Comparison of ENCODE assay signal across 12 mouse cellular contexts in the genomic region with DNA sequence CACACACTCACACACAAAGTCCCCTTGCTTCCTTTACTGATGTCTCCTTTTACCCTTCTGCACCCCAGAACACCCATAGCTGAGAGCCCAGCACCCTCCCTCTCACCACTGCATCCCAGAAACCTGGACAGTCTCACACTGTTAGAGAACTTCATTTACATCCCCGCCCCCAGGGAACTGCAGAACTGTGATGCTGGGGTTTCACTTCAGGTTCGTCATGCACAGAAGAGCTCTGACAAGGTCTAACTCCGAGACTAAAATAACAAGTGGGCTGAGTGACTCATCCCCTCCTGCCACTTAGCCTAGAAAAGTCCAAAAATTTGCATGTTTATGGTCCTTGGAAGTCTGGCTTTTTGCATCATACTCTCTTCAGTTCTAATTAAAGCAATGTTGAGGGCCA. TPM values are rescaled to one million over a fixed set of nuclear protein-coding genes. Genes with fewer than 3 reads are reported as not detected.
A peak's percentile ranks its signal among the peaks of the same experiment; 100 is the strongest.
DNase-seq lines count a peak whose midpoint lies in the region; ATAC-seq lines count a peak whose summit lies in the region.
"Had no signal": no experiment of that assay in that cellular context is flagged by ENCODE, and none has a peak within 500 bp of the region (broad histone marks: within the 10 kb centered on the region; RNA-seq: fewer than 3 reads in every experiment).

No protein-coding gene starts in this region.

- no peaks in the 10 kb centered on the region for H3K27me3 ChIP-seq in liver, embryonic 12.5 days (replicated peaks)
- no peaks in the 10 kb centered on the region for H3K27me3 ChIP-seq in neural tube, embryonic 15.5 days (replicated peaks)
- H3K27me3 ChIP-seq in forebrain, embryonic 14.5 days (replicated peaks; ENCODE audit: control insufficient read depth, insufficient read depth, low read length), result no peaks in the 10 kb centered on the region

- 56% methylated on average over 3 of the region's 3 CpGs for WGBS in liver, embryonic 12.5 days (ENCODE audit: insufficient replicate concordance)
- 77% methylated on average over 3 of the region's 3 CpGs for WGBS in neural tube, embryonic 15.5 days
- WGBS in forebrain, embryonic 14.5 days, result 63% methylated on average over 3 of the region's 3 CpGs

- peaks cover 41% of the 10 kb centered on the region for H3K4me1 ChIP-seq in liver, embryonic 12.5 days
- peaks cover 43% of the 10 kb centered on the region for H3K4me1 ChIP-seq in neural tube, embryonic 15.5 days
- no peaks in the 10 kb centered on the region for H3K4me1 ChIP-seq in forebrain, embryonic 14.5 days (ENCODE audit: control insufficient read depth, insufficient read depth, low read length)

- peak overlapping the region; percentile 7; the same call in 1 of the 2 replicates for H3K27ac ChIP-seq in liver, embryonic 12.5 days
- H3K27ac ChIP-seq in neural tube, embryonic 15.5 days (replicated peaks), result no peak overlapping the region
- no peak overlapping the region for H3K27ac ChIP-seq in forebrain, embryonic 14.5 days (ENCODE audit: low read depth, low read length)
- H3K27ac ChIP-seq: midbrain, embryonic 10.5 days had no signal

- DNase-seq in adrenal gland, postnatal 10 days, result peak; percentile 62
- DNase-seq in adrenal gland, adult 8-10 months, result no peak
- DNase-seq in liver, result no peak
- DNase-seq in spleen, adult 12 weeks (ENCODE audit: low spot score), result peak; percentile 52
- DNase-seq in forebrain, embryonic 14.5 days (ENCODE audit: low spot score), result no peak
- DNase-seq: cerebellum, adult 8-10 months had no signal

- no peaks in the 10 kb centered on the region for H3K9me3 ChIP-seq in liver, embryonic 12.5 days (replicated peaks)
- H3K9me3 ChIP-seq in neural tube, embryonic 15.5 days (replicated peaks), result no peaks in the 10 kb centered on the region
- H3K9me3 ChIP-seq in forebrain, embryonic 14.5 days (replicated peaks; ENCODE audit: control insufficient read depth, low read length), result no peaks in the 10 kb centered on the region
- H3K9me3 ChIP-seq: midbrain, embryonic 10.5 days had no signal

- no peak overlapping the region for H3K4me2 ChIP-seq in liver, embryonic 12.5 days
- no peak overlapping the region for H3K4me2 ChIP-seq in neural tube, embryonic 15.5 days
- H3K4me2 ChIP-seq in forebrain, embryonic 14.5 days (ENCODE audit: low read length), result no peak overlapping the region

- H3K4me3 ChIP-seq in liver, embryonic 12.5 days, result no peak overlapping the region
- H3K4me3 ChIP-seq in neural tube, embryonic 15.5 days (replicated peaks), result no peak overlapping the region
- no peak overlapping the region for H3K4me3 ChIP-seq in forebrain, embryonic 14.5 days (ENCODE audit: low read depth, low read length)
- H3K4me3 ChIP-seq: midbrain, embryonic 10.5 days had no signal

- ATAC-seq in liver, embryonic 12.5 days, result no peak
- peak; percentile 55 for ATAC-seq in granulocyte monocyte progenitor cell, adult 5-6 weeks (replicated peaks; ENCODE audit: poor library complexity, severe bottlenecking)
- no peak for ATAC-seq in neural tube, embryonic 15.5 days (ENCODE audit: low FRiP score)
- no peak for ATAC-seq in forebrain, embryonic 14.5 days

- H3K9ac ChIP-seq in liver, embryonic 12.5 days, result no peak overlapping the region
- H3K9ac ChIP-seq in neural tube, embryonic 15.5 days (replicated peaks), result no peak overlapping the region
- H3K9ac ChIP-seq in forebrain, embryonic 14.5 days (ENCODE audit: low read length), result no peak overlapping the region

- peaks cover 45% of the 10 kb centered on the region for H3K36me3 ChIP-seq in liver, embryonic 12.5 days
- peaks cover 25% of the 10 kb centered on the region for H3K36me3 ChIP-seq in neural tube, embryonic 15.5 days
- H3K36me3 ChIP-seq in forebrain, embryonic 14.5 days (ENCODE audit: control insufficient read depth, insufficient read depth, low read length), result peaks cover 29% of the 10 kb centered on the region

RNA-seq across cellular contexts. Expression of a gene that starts 9.7 kb away (rescaled TPM):
- 10 to 100 TPM; 27.8 to 38.0 TPM for total RNA-seq in adrenal gland, postnatal 10 days (2021)
- 10 to 100 TPM; 30.4 to 32.5 (median 31.2) TPM for total RNA-seq in adrenal gland, adult 8-10 months (2022)
- 10.2 and 10.7 TPM in 2 replicates for polyA plus RNA-seq in liver, embryonic 12.5 days (2016; fragmentation: Nextera tagmentation; extraction: Ambion mirVana)
- 16.8 and 17.3 TPM in 2 replicates for total RNA-seq in granulocyte monocyte progenitor cell, adult 5-6 weeks (2014; fragmentation: Nextera tagmentation)
- 25.6 and 26.5 TPM in 2 replicates for total RNA-seq in granulocyte monocyte progenitor cell, adult 5-6 weeks (2017)
- polyA plus RNA-seq in neural tube, embryonic 15.5 days (2015; fragmentation: Nextera tagmentation; extraction: Ambion mirVana), result 16.2 and 16.9 TPM in 2 replicates
- polyA plus RNA-seq in forebrain, embryonic 14.5 days (2014; fragmentation: Nextera tagmentation; extraction: Ambion mirVana), result 18.0 and 22.0 TPM in 2 replicates

RNA-seq across cellular contexts. Expression of a gene that starts 10.3 kb away (rescaled TPM):
- 10 to 100 TPM; 16.6 to 18.1 TPM for total RNA-seq in adrenal gland, postnatal 10 days (2021)
- total RNA-seq in adrenal gland, adult 8-10 months (2022), result 10 to 100 TPM; 23.9 to 26.3 (median 24.8) TPM
- 3.8 and 4.1 TPM in 2 replicates for polyA plus RNA-seq in liver, embryonic 12.5 days (2016; fragmentation: Nextera tagmentation; extraction: Ambion mirVana)
- total RNA-seq in granulocyte monocyte progenitor cell, adult 5-6 weeks (2014; fragmentation: Nextera tagmentation), result 8.2 and 14.5 TPM in 2 replicates
- 2.7 and 6.1 TPM in 2 replicates for total RNA-seq in granulocyte monocyte progenitor cell, adult 5-6 weeks (2017)
- polyA plus RNA-seq in neural tube, embryonic 15.5 days (2015; fragmentation: Nextera tagmentation; extraction: Ambion mirVana), result 1.2 and 2.9 TPM in 2 replicates
- polyA plus RNA-seq in forebrain, embryonic 14.5 days (2014; fragmentation: Nextera tagmentation; extraction: Ambion mirVana), result 1.5 and 2.2 TPM in 2 replicates

RNA-seq across cellular contexts. Expression of a gene that starts 26.4 kb away (rescaled TPM):
- 10 to 100 TPM; 96.0 to 97.9 TPM for total RNA-seq in adrenal gland, postnatal 10 days (2021)
- 100 to 1,000 TPM in 3 of 4 experiments, 10 to 100 TPM in 1; 92.6 to 117 (median 103) TPM for total RNA-seq in adrenal gland, adult 8-10 months (2022)
- polyA plus RNA-seq in liver, embryonic 12.5 days (2016; fragmentation: Nextera tagmentation; extraction: Ambion mirVana), result 28.3 and 30.2 TPM in 2 replicates
- 17.0 and 19.3 TPM in 2 replicates for total RNA-seq in granulocyte monocyte progenitor cell, adult 5-6 weeks (2014; fragmentation: Nextera tagmentation)
- total RNA-seq in granulocyte monocyte progenitor cell, adult 5-6 weeks (2017), result 29.0 and 29.2 TPM in 2 replicates
- polyA plus RNA-seq in neural tube, embryonic 15.5 days (2015; fragmentation: Nextera tagmentation; extraction: Ambion mirVana), result 13.2 and 28.7 TPM in 2 replicates
- 15.3 and 17.8 TPM in 2 replicates for polyA plus RNA-seq in forebrain, embryonic 14.5 days (2014; fragmentation: Nextera tagmentation; extraction: Ambion mirVana)

RNA-seq across cellular contexts. Expression of a gene that starts 33.8 kb away (rescaled TPM):
- total RNA-seq in adrenal gland, postnatal 10 days (2021), result not detected
- total RNA-seq in adrenal gland, adult 8-10 months (2022), result not detected
- not detected in 2 replicates for polyA plus RNA-seq in liver, embryonic 12.5 days (2016; fragmentation: Nextera tagmentation; extraction: Ambion mirVana)
- total RNA-seq in granulocyte monocyte progenitor cell, adult 5-6 weeks (2014; fragmentation: Nextera tagmentation), result not detected in 2 replicates
- total RNA-seq in granulocyte monocyte progenitor cell, adult 5-6 weeks (2017), result not detected in 2 replicates
- 0.34 TPM in 1 of 2 replicates, not detected in the other for polyA plus RNA-seq in neural tube, embryonic 15.5 days (2015; fragmentation: Nextera tagmentation; extraction: Ambion mirVana)
- not detected in 2 replicates for polyA plus RNA-seq in forebrain, embryonic 14.5 days (2014; fragmentation: Nextera tagmentation; extraction: Ambion mirVana)
- total RNA-seq: heart, adult 18-20 months; layer of hippocampus, adult 18-20 months had no signal
- polyA plus RNA-seq: midbrain, embryonic 10.5 days had no signal

RNA-seq across cellular contexts. Expression of a gene that starts 36.9 kb away (rescaled TPM):
- total RNA-seq in adrenal gland, postnatal 10 days (2021), result 10 to 100 TPM; 28.5 to 34.8 TPM
- total RNA-seq in adrenal gland, adult 8-10 months (2022), result 1 to 10 TPM; 1.8 to 3.4 (median 2.6) TPM
- 153 and 154 TPM in 2 replicates for polyA plus RNA-seq in liver, embryonic 12.5 days (2016; fragmentation: Nextera tagmentation; extraction: Ambion mirVana)
- 149 and 159 TPM in 2 replicates for total RNA-seq in granulocyte monocyte progenitor cell, adult 5-6 weeks (2014; fragmentation: Nextera tagmentation)
- total RNA-seq in granulocyte monocyte progenitor cell, adult 5-6 weeks (2017), result 168 and 171 TPM in 2 replicates
- 13.8 and 59.4 TPM in 2 replicates for polyA plus RNA-seq in neural tube, embryonic 15.5 days (2015; fragmentation: Nextera tagmentation; extraction: Ambion mirVana)
- polyA plus RNA-seq in forebrain, embryonic 14.5 days (2014; fragmentation: Nextera tagmentation; extraction: Ambion mirVana), result 38.9 and 47.4 TPM in 2 replicates

Comparison
In these comparisons a context has a peak if more than half of its experiments do, and no peak if none do; other contexts are left out.
1. DNase-seq: peak in adrenal gland, postnatal 10 days (single experiment) and spleen, adult 12 weeks (single experiment); none in adrenal gland, adult 8-10 months (single experiment), liver (single experiment) and forebrain, embryonic 14.5 days (single experiment).